Mouse (Mus musculus) megakaryocyte, embryonic 14.5 days (primary cell): ENCODE data around the gene Gm2696.

Experiments used
- FLI1 ChIP-seq: IDR thresholded peaks from 2 replicates; pipeline ENCODE4 v1.6.1; 2012; ENCODE audit warnings: low read length, inconsistent platforms, mixed read lengths
- GATA1 ChIP-seq: IDR thresholded peaks from 3 replicates; pipeline ENCODE4 v1.6.1; 2012; ENCODE audit warnings: mixed read lengths, low read length, inconsistent platforms, borderline replicate concordance

DNA sequence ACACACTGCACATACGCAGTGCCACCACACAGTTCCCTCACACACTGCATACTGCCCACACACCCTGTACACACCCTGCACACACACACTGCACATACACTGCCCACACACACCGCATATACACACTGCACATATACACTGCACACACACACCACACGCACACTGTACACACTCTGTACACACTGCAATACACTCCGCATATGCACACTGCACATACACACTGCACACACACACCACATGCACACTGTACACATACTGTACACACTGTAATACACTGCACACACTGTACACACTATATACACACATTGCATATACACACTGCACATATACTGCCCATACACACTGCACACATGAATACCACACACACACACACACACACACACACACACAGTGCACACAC, 4.0 kb downstream of the Gm2696 start:
- TF ChIP-seq GATA1 (0 out of 3 replicates have a peak, but pooled peaks have one; percentile 16), FLI1 (no peak)
